Mouse (Mus musculus) midbrain, embryonic 11.5 days (tissue): ENCODE measurements around the gene Car14. TPM values are rescaled to one million over a fixed set of nuclear protein-coding genes. Genes with fewer than 3 reads are reported as not detected.

Experiments
- ATAC-seq: fragments of 200-750 bp; cut with Nextera tagmentation; 2 replicates; pipeline ENCODE4 v1.8.0; 2017; ENCODE audit warnings: moderate TSS enrichment, moderate library complexity; ENCODE audit not compliant: low FRiP score
- DNase-seq: peaks from one replicate; pipeline ENCODE4 v3.0.0; 2015; ENCODE audit warnings: low spot score; ENCODE audit errors: missing footprints
- H3K27ac ChIP-seq: fragments of 300-500 bp; sonication (generic); 2 replicates; pipeline ENCODE4 v1.5.1; 2014; ENCODE audit warnings: low read depth, low read length
- H3K27me3 ChIP-seq: fragments of 300-500 bp; sonication (generic); 2 replicates; pipeline ENCODE4 v1.6.1; 2014; ENCODE audit warnings: mild to moderate bottlenecking, low read length, moderate library complexity, mixed read lengths; ENCODE audit not compliant: control insufficient read depth, insufficient read depth
- H3K36me3 ChIP-seq: fragments of 300-500 bp; sonication (generic); 2 replicates; pipeline ENCODE4 v1.6.1; 2014; ENCODE audit warnings: mild to moderate bottlenecking, low read length, moderate library complexity, mixed read lengths; ENCODE audit not compliant: control insufficient read depth, insufficient read depth
- H3K4me1 ChIP-seq: fragments of 300-500 bp; sonication (generic); 2 replicates; pipeline ENCODE4 v1.6.1; 2014; ENCODE audit warnings: low read length; ENCODE audit not compliant: control insufficient read depth, insufficient read depth
- H3K4me2 ChIP-seq: fragments of 300-500 bp; sonication (generic); 2 replicates; pipeline ENCODE4 v1.6.1; 2014; ENCODE audit warnings: mild to moderate bottlenecking, moderate library complexity
- H3K4me3 ChIP-seq: fragments of 300-500 bp; sonication (generic); 2 replicates; pipeline ENCODE4 v1.5.1; 2014; ENCODE audit warnings: low read depth, low read length
- H3K9ac ChIP-seq: fragments of 300-500 bp; sonication (generic); 2 replicates; pipeline ENCODE4 v1.6.1; 2014; ENCODE audit warnings: low read length
- H3K9me3 ChIP-seq: fragments of 300-500 bp; sonication (generic); 2 replicates; pipeline ENCODE4 v1.6.1; 2016; ENCODE audit warnings: low read length; ENCODE audit not compliant: control insufficient read depth
- WGBS: fragments of 180-500 bp; shearing (Covaris S2); extraction: QIAGEN DNeasy Blood & Tissue Kit; methylation state at CpG from one replicate; pipeline ENCODE4 v1.1.7; 2014; 5-methylcytosine and 5-hydroxymethylcytosine counted together
- polyA plus RNA-seq: library from polyadenylated mRNA; unstranded; fragments of >200 nt; fragmentation: Nextera tagmentation; extraction: Ambion mirVana; gene quantifications from 2 replicates; pipeline ENCODE4 v1.2.1, GENCODE M21; 2014

Gene Car14
- polyA plus RNA-seq, 1 experiment from 2014 or later: 33.4 TPM

DNA sequence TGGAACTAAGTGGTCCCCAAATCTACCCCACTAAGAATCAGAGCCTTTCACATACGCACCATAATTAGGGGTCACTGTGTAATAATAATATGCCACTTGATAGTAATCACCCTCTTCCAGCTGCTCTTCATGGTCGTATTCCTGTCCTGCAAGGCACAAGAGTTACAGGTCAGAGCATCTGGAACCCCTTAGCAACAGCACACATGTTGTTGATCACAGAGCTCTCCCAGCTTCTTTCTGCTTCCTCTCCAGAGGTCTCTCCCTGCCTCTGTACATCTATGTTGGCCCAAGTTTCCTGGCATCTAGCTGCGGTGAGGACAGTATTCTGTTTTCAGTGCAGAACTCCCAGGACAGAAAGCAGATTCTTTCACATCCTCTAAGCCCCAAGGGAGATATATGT lies 14.8 kb downstream of the Car14 start:
- H3K9me3 ChIP-seq: no peaks in the 10 kb centered on the region
- peaks cover 6% of the 10 kb centered on the region for H3K4me1 ChIP-seq
- H3K4me3 ChIP-seq: no peak overlapping the region
- DNase-seq: no peak
- H3K27me3 ChIP-seq: no peaks in the 10 kb centered on the region
- no peak overlapping the region for H3K4me2 ChIP-seq
- H3K36me3 ChIP-seq: no peaks in the 10 kb centered on the region
- ATAC-seq: no peak
- H3K27ac ChIP-seq: no peak overlapping the region
- 71% methylated on average over 3 of the region's 3 CpGs for whole genome bisulfite sequencing
- H3K9ac ChIP-seq: no peak overlapping the region

DNA sequence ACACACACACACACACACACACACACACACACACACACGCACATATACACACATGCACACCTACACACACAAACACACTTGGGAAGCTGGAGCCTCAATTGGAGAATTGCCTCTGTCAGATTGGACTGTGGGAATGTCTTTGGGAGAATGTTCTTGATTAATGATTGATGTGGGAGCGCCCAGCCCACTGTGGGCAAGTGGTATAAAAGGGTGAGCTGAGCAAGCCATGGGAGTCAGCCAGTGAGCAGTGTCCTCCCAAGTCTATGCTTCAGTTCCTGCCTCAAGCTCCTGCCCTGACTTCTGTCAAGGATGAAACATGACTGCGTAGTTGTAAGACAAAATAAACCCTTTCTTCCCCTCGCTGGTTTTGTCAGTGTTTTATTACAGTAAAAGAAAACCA lies 16.9 kb downstream of the Car14 start:
- H3K4me3 ChIP-seq: no peak overlapping the region
- H3K4me2 ChIP-seq: no peak overlapping the region
- DNase-seq: no peak

DNA sequence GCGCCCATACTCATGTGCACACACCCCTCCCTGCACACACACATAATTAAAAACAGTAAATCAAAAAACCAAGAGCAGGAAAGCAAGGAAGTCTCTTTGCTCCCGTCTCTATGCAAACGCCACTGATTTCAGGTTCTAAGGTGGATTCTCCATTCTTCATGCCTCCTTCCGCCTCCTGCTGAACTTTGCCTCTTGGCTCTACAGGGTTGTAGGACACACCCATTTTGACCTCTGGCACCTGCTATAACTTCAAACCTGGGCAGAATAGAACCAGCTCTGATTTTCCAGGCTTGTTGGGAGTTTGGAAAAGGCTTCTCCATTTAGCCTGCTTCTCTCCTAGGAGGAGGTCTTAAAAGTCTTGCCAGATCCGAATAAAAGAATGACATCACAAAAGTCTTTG lies 20.1 kb downstream of the Car14 start:
- DNase-seq: no peak
- H3K9me3 ChIP-seq: no peaks in the 10 kb centered on the region
- no peak for ATAC-seq
- H3K9ac ChIP-seq: no peak overlapping the region
- no peak overlapping the region for H3K4me2 ChIP-seq
- no peaks in the 10 kb centered on the region for H3K36me3 ChIP-seq
- H3K4me3 ChIP-seq: no peak overlapping the region
- no peak overlapping the region for H3K27ac ChIP-seq
- H3K4me1 ChIP-seq: peaks cover 10% of the 10 kb centered on the region; the same call in 1 of the 2 replicates
- WGBS: 83% methylated on average over 5 of the region's 5 CpGs
- 0 out of 2 replicates have a peak, but pooled peaks cover 2% of the 10 kb centered on the region for H3K27me3 ChIP-seq

More for the DNA sequence above, 16.9 kb downstream of the Car14 start:
- ATAC-seq: no peak
- no peaks in the 10 kb centered on the region for H3K36me3 ChIP-seq
- peaks cover 8% of the 10 kb centered on the region for H3K4me1 ChIP-seq
- H3K27ac ChIP-seq: no peak overlapping the region
- 0 out of 2 replicates have a peak, but pooled peaks cover 2% of the 10 kb centered on the region for H3K27me3 ChIP-seq
- WGBS: 81% methylated on average over 4 of the region's 4 CpGs
- no peak overlapping the region for H3K9ac ChIP-seq
- H3K9me3 ChIP-seq: no peaks in the 10 kb centered on the region

DNA sequence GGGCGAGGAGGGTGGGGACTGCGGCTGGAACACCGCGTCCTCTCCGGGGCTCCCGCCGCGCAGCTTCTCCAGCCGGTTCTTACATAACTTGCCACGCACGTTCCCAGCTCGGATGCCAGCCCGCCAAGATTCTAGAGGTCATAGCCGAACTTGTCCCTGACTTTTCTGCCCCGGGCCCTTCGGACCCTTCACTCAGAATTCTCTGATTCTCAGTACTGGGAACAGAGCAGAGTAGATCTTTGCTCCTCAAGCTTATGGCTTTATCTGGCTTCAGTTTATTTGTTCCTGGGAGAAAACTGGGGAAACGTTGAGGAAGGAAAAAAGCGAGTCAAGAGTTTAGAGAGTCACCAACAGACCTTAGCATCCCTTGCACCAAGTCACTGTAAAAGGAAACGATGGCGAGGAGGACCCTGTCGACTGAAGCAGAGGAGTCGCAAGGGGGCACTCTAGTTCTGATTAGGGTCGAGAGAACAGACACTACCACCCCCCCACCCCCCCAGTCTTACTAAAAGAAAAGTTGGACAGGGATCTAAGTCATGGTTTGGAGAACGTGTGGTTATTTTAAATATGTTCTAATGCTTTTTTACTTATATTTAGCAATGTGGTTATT lies 21.6 kb downstream of the Car14 start:
- Histone ChIP-seq H3K9me3 (no peaks in the 10 kb centered on the region), H3K27me3 (0 out of 2 replicates have a peak, but pooled peaks cover 2% of the 10 kb centered on the region), H3K4me2 (peak overlapping the region; percentile 94), H3K27ac (no peak overlapping the region), H3K4me3 (peak overlapping the region; percentile 47), H3K9ac (peak overlapping the region; percentile 39), H3K4me1 (peaks cover 10% of the 10 kb centered on the region; the same call in 1 of the 2 replicates), H3K36me3 (no peaks in the 10 kb centered on the region)
- WGBS: 4% methylated on average over 24 of the region's 24 CpGs
- ATAC-seq (no peak), DNase-seq (peak; percentile 92)

GRCm38 (mm10) chr3:95881979-95882815 lies 22.3 kb downstream of the Car14 start, which contains the start of gene Ciart:
TSS of gene Ciart (minus strand) at chr3:95882251.
- H3K27ac ChIP-seq: no peak within 1 kb of the TSS
- H3K9ac ChIP-seq: peak within 1 kb of the TSS; percentile 52
- H3K9me3 ChIP-seq: no peaks in the 10 kb centered on the region
- peak; percentile 99 for ATAC-seq
- WGBS: under 1% methylated on average over 66 of the region's 66 CpGs
- DNase-seq: peak; percentile 98
- H3K4me3 ChIP-seq: peak within 1 kb of the TSS; percentile 47
- peaks cover 10% of the 10 kb centered on the region; the same call in 1 of the 2 replicates for H3K4me1 ChIP-seq
- peak within 1 kb of the TSS; percentile 94 for H3K4me2 ChIP-seq
- no peaks in the 10 kb centered on the region for H3K36me3 ChIP-seq
- 0 out of 2 replicates have a peak, but pooled peaks cover 2% of the 10 kb centered on the region for H3K27me3 ChIP-seq

- H3K9me3 ChIP-seq: no peaks in the 10 kb centered on the region
- peaks cover 10% of the 10 kb centered on the region; the same call in 1 of the 2 replicates for H3K4me1 ChIP-seq
- no peak overlapping the region for H3K4me3 ChIP-seq
- 0 out of 2 replicates have a peak, but pooled peaks cover 2% of the 10 kb centered on the region for H3K27me3 ChIP-seq
- ATAC-seq (no peak), DNase-seq (no peak)
- H3K4me2 ChIP-seq: no peak overlapping the region
- H3K27ac ChIP-seq: no peak overlapping the region
- no peaks in the 10 kb centered on the region for H3K36me3 ChIP-seq
- 91% methylated on average over 4 of the region's 4 CpGs for WGBS
- no peak overlapping the region for H3K9ac ChIP-seq
Observed at GRCm38 (mm10) chr3:95879063-95879462, 25.4 kb downstream of the Car14 start.

- H3K27me3 ChIP-seq: no peaks in the 10 kb centered on the region
- peak overlapping the region; percentile 61 for H3K4me3 ChIP-seq
- ATAC-seq: no peak
- H3K9ac ChIP-seq: peak overlapping the region; percentile 38; the same call in 1 of the 2 replicates
- no peak for DNase-seq
- peaks cover 14% of the 10 kb centered on the region for H3K36me3 ChIP-seq
- peak overlapping the region; percentile 63 for H3K4me2 ChIP-seq
- H3K4me1 ChIP-seq: peaks cover 12% of the 10 kb centered on the region
- WGBS: 79% methylated on average over 7 of the region's 7 CpGs
- no peaks in the 10 kb centered on the region for H3K9me3 ChIP-seq
- H3K27ac ChIP-seq: no peak overlapping the region
Observed at GRCm38 (mm10) chr3:95872048-95872447, 32.4 kb downstream of the Car14 start.

- Histone ChIP-seq H3K27me3 (no peaks in the 10 kb centered on the region), H3K4me3 (peak within 1 kb of the TSS; percentile 61), H3K4me1 (peaks cover 12% of the 10 kb centered on the region), H3K36me3 (peaks cover 14% of the 10 kb centered on the region), H3K9me3 (no peaks in the 10 kb centered on the region), H3K27ac (no peak within 1 kb of the TSS), H3K4me2 (peak within 1 kb of the TSS; percentile 63), H3K9ac (peak within 1 kb of the TSS; percentile 83)
- ATAC-seq (peak; percentile 94), DNase-seq (peak; percentile 97)
- under 1% methylated on average over 33 of the region's 33 CpGs for WGBS
Observed at GRCm38 (mm10) chr3:95871392-95871867, 33.1 kb downstream of the Car14 start, which contains the start of gene Mrps21. TSS of gene Mrps21 (minus strand) at chr3:95871519.
